Comparison of ENCODE assay signal across 8 mouse cellular contexts in the genomic region with DNA sequence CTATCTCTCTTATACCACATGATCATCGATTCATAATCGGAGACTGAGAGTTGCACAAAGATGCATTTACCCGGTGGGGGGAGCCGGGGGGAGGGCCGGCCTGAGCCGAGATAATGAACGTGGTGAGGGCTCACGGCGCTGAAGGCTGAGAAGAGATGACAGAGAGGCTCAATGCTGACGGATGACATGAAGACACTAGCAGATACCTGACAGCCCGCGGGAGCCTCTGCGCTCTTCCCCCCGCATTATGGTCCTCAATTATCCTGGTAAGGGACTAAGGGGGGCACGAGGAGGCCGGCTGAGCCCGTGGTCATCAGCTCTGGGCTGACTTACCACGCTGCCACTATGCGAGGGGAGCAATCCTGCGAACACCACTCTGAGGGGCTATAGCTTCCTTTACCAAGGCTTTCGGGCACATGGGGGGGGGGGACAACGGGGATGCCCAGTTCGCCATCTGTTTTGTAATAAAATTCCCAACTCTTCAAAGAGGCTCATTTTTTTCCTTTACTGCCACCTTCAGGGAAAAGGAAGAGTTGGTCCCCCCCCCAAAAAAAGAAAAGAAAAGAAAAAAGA.
DNase-seq lines count a peak whose midpoint lies in the region; ATAC-seq and TF ChIP-seq lines count a peak whose summit lies in the region.

No protein-coding gene starts in this region.

- H3K4me2 ChIP-seq in lung, postnatal 0 days (replicated peaks; ENCODE audit: low read depth, low read length), result peak overlapping the region; percentile 50
- H3K4me2 ChIP-seq in embryonic facial prominence, embryonic 13.5 days, result peak overlapping the region; percentile 78
- H3K4me2 ChIP-seq in intestine, embryonic 16.5 days (ENCODE audit: low read depth, low read length), result peak overlapping the region; percentile 62
- peak overlapping the region; percentile 72 for H3K4me2 ChIP-seq in neural tube, embryonic 15.5 days

- H3K4me3 ChIP-seq in lung, postnatal 0 days (ENCODE audit: low read depth, low read length), result peak overlapping the region; percentile 14; the same call in 1 of the 2 replicates
- peak overlapping the region; percentile 39 for H3K4me3 ChIP-seq in embryonic facial prominence, embryonic 13.5 days
- H3K4me3 ChIP-seq in intestine, embryonic 16.5 days (ENCODE audit: low read length), result peak overlapping the region; percentile 31
- peak overlapping the region; percentile 39 for H3K4me3 ChIP-seq in neural tube, embryonic 15.5 days (replicated peaks)

- ATAC-seq in lung, postnatal 0 days, result no peak
- ATAC-seq in embryonic facial prominence, embryonic 13.5 days (ENCODE audit: insufficient number of reproducible peaks, insufficient read depth, low FRiP score, low TSS enrichment, low read depth), result no peak
- peak; percentile 14; the same call in 1 of the 2 replicates for ATAC-seq in intestine, embryonic 16.5 days
- peak; percentile 60 for ATAC-seq in neural tube, embryonic 15.5 days (ENCODE audit: low FRiP score)

- no peak overlapping the region for H3K9ac ChIP-seq in lung, postnatal 0 days (replicated peaks; ENCODE audit: low read depth)
- H3K9ac ChIP-seq in embryonic facial prominence, embryonic 13.5 days, result peak overlapping the region; percentile 65
- peak overlapping the region; percentile 56 for H3K9ac ChIP-seq in intestine, embryonic 16.5 days (ENCODE audit: low read depth, low read length)
- peak overlapping the region; percentile 48 for H3K9ac ChIP-seq in neural tube, embryonic 15.5 days (replicated peaks)

- peaks cover 4% of the 10 kb centered on the region; the same call in 1 of the 2 replicates for H3K4me1 ChIP-seq in lung, postnatal 0 days (ENCODE audit: insufficient read depth, low read depth, low read length)
- H3K4me1 ChIP-seq in embryonic facial prominence, embryonic 13.5 days, result peaks cover 31% of the 10 kb centered on the region
- H3K4me1 ChIP-seq in intestine, embryonic 16.5 days (ENCODE audit: control insufficient read depth, insufficient read depth, low read length), result 0 out of 2 replicates have a peak, but pooled peaks cover 5% of the 10 kb centered on the region
- peaks cover 53% of the 10 kb centered on the region for H3K4me1 ChIP-seq in neural tube, embryonic 15.5 days

- WGBS in lung, postnatal 0 days, result 23% methylated on average over 23 of the region's 23 CpGs
- WGBS in embryonic facial prominence, embryonic 13.5 days, result 19% methylated on average over 23 of the region's 23 CpGs
- 26% methylated on average over 23 of the region's 23 CpGs for WGBS in intestine, embryonic 16.5 days
- 8% methylated on average over 23 of the region's 23 CpGs for WGBS in neural tube, embryonic 15.5 days

- TF ChIP-seq EP300 in lung, postnatal 0 days (IDR thresholded peaks at IDR 0.05), result no peak

- TF ChIP-seq CTCF in lung, postnatal 0 days (IDR thresholded peaks at IDR 0.05), result peak; percentile 17; the same call in 1 of the 2 replicates

- H3K27ac ChIP-seq in lung, postnatal 0 days (ENCODE audit: low read length), result no peak overlapping the region
- H3K27ac ChIP-seq in embryonic facial prominence, embryonic 13.5 days, result no peak overlapping the region
- H3K27ac ChIP-seq in intestine, embryonic 16.5 days (ENCODE audit: low read length), result no peak overlapping the region
- H3K27ac ChIP-seq in neural tube, embryonic 15.5 days (replicated peaks), result peak overlapping the region; percentile 74

- H3K36me3 ChIP-seq in lung, postnatal 0 days (ENCODE audit: insufficient read depth, low read length), result no peaks in the 10 kb centered on the region
- H3K36me3 ChIP-seq in embryonic facial prominence, embryonic 13.5 days, result no peaks in the 10 kb centered on the region
- no peaks in the 10 kb centered on the region for H3K36me3 ChIP-seq in intestine, embryonic 16.5 days (ENCODE audit: control insufficient read depth, insufficient read depth, low read length)
- no peaks in the 10 kb centered on the region for H3K36me3 ChIP-seq in neural tube, embryonic 15.5 days

- H3K27me3 ChIP-seq in lung, postnatal 0 days (replicated peaks; ENCODE audit: insufficient read depth, low read length), result no peaks in the 10 kb centered on the region
- H3K27me3 ChIP-seq in embryonic facial prominence, embryonic 13.5 days, result peaks cover 64% of the 10 kb centered on the region
- H3K27me3 ChIP-seq in intestine, embryonic 16.5 days (replicated peaks; ENCODE audit: control insufficient read depth, insufficient read depth, low read length), result no peaks in the 10 kb centered on the region; the same call in 1 of the 2 replicates
- no peaks in the 10 kb centered on the region for H3K27me3 ChIP-seq in neural tube, embryonic 15.5 days (replicated peaks)

- DNase-seq in lung, postnatal 0 days (ENCODE audit: low spot score), result peak; percentile 25
- DNase-seq in lung, adult 18-20 months, result no peak
- no peak for DNase-seq in thymus, postnatal 36 days
- no peak for DNase-seq in adrenal gland, adult 8-10 months
- DNase-seq in B cell, adult 2 months, result no peak

- no peaks in the 10 kb centered on the region for H3K9me3 ChIP-seq in lung, postnatal 0 days (ENCODE audit: low read length)
- H3K9me3 ChIP-seq in embryonic facial prominence, embryonic 13.5 days, result no peaks in the 10 kb centered on the region
- no peaks in the 10 kb centered on the region for H3K9me3 ChIP-seq in intestine, embryonic 16.5 days (ENCODE audit: control insufficient read depth, low read length)
- H3K9me3 ChIP-seq in neural tube, embryonic 15.5 days (replicated peaks), result no peaks in the 10 kb centered on the region

Comparison
In these comparisons a context has a peak if more than half of its experiments do, and no peak if none do; other contexts are left out.
1. ATAC-seq: peak in intestine, embryonic 16.5 days (single experiment) and neural tube, embryonic 15.5 days (single experiment); none in lung, postnatal 0 days (single experiment) and embryonic facial prominence, embryonic 13.5 days (single experiment).
2. Peak in every context shown above with its lines, with median percentiles within 50 percentile points of each other: H3K4me2 ChIP-seq and H3K4me3 ChIP-seq.